Mouse (Mus musculus) heart, adult 2 months (tissue): ENCODE results near the gene Tbccd1.

ENCODE experiments used
- CTCF ChIP-seq: fragments of 200-600 bp; IDR thresholded peaks from 2 replicates; pipeline ENCODE4 v1.8.1; 2022; ENCODE audit warnings: antibody characterized with exemption, mild to moderate bottlenecking, moderate library complexity
- EP300 ChIP-seq: fragments of 200-500 bp; IDR thresholded peaks from 2 replicates; pipeline ENCODE4 v1.6.1; 2011; ENCODE audit warnings: low read depth, low read length, control low read depth; ENCODE audit not compliant: insufficient read depth

DNA sequence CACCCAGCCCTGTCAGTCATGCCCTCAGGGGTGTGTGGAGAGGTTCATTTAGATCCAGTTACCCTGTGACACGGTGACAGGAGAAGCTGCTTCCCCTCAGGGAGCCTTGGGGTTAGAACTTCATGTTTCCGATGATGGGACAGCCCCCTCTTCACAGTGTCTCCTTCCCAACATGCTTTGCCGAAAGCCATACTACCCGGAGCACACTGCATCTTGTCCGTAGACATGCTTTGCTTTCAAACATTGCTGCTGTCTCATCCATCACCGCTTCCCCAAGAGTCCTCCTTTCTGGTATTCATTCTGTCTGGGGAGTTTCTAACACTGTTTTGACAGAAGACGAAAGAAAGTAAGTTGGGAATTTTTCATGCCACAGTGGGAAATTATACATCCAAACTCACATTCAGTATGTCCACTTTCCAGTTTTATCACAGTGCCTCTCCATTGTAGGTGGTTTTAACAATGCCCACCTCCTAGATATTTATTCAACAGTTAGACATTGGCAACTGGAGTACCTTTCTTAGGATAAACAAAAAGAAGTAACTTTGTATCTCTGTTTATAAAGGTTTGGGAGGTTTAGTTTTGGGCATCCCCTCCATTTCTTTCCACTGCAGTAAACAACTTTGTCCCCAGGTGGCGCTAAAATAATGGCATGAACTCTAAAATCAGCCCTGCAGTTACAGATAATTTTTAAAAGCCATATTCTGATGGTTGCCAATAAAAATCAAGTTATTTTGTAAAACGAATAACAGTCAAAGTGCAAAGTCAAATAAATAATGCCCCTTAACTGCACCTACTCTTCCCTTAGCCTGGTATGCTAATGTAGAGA, 19.0 kb upstream of the Tbccd1 start:
- TF ChIP-seq CTCF = peak; percentile 79
- TF ChIP-seq EP300 = no peak
